Mouse (Mus musculus) liver, embryonic 14.5 days (tissue): ENCODE results near the gene Cldn16. TPM values are rescaled to one million over a fixed set of nuclear protein-coding genes. Genes with fewer than 3 reads are reported as not detected.

Experiments used
- ATAC-seq: fragments of 200-750 bp; cut with Nextera tagmentation; 2 replicates; pipeline ENCODE4 v1.8.0; 2017; ENCODE audit warnings: moderate number of reproducible peaks, mild to moderate bottlenecking, moderate library complexity; ENCODE audit not compliant: insufficient read depth
- DNase-seq, 3 experiments: peaks; one replicate each; pipeline ENCODE4 v3.0.0-alpha.2; 2012 to 2013; ENCODE audit warnings: low read depth in 3 of 3, low spot score in 3 of 3
- H3K27ac ChIP-seq: fragments of 300-500 bp; sonication (generic); 2 replicates; pipeline ENCODE4 v1.5.1; 2014; ENCODE audit warnings: moderate library complexity, mild to moderate bottlenecking, control low read depth, inconsistent platforms
- H3K27me3 ChIP-seq: fragments of 300-500 bp; sonication (generic); 2 replicates; pipeline ENCODE4 v1.6.1; 2014; ENCODE audit warnings: mild to moderate bottlenecking, low read length, moderate library complexity; ENCODE audit not compliant: control insufficient read depth, insufficient read depth
- H3K36me3 ChIP-seq: fragments of 300-500 bp; sonication (generic); replicated peaks from 2 replicates; pipeline ENCODE4 v1.6.1; 2014; ENCODE audit warnings: low read depth; ENCODE audit not compliant: control insufficient read depth, insufficient read depth
- H3K4me1 ChIP-seq, 2 experiments: fragments of 200-500 bp in 1 of 2; fragments of 300-500 bp in 1 of 2; sonication (generic) in 1 of 2; replicated peaks; 2 replicates each; pipeline ENCODE4 v1.6.1; 2012 to 2014; ENCODE audit warnings: antibody characterized with exemption in 1 of 2, inconsistent platforms in 1 of 2, low read length in 1 of 2; ENCODE audit not compliant: control insufficient read depth in 2 of 2, insufficient read depth in 2 of 2
- H3K4me2 ChIP-seq: fragments of 300-500 bp; sonication (generic); 2 replicates; pipeline ENCODE4 v1.6.1; 2014; ENCODE audit warnings: low read depth, mild to moderate bottlenecking, control low read depth, moderate library complexity
- H3K4me3 ChIP-seq, 2 experiments: fragments of 200-500 bp in 1 of 2; fragments of 300-500 bp in 1 of 2; sonication (generic) in 1 of 2; 2 replicates each; pipeline ENCODE4 v1.5.1; 2012 to 2014; ENCODE audit warnings: low read depth in 2 of 2, low read length in 2 of 2, mild to moderate bottlenecking in 2 of 2, control low read depth in 1 of 2, inconsistent platforms in 1 of 2, moderate library complexity in 1 of 2; ENCODE audit not compliant: insufficient read depth in 1 of 2
- H3K9ac ChIP-seq: fragments of 300-500 bp; sonication (generic); replicated peaks from 2 replicates; pipeline ENCODE4 v1.6.1; 2014; ENCODE audit warnings: mild to moderate bottlenecking, control low read depth, moderate library complexity
- H3K9me3 ChIP-seq: fragments of 300-500 bp; sonication (generic); 2 replicates; pipeline ENCODE4 v1.6.1; 2016; ENCODE audit warnings: low read length, mixed read lengths; ENCODE audit not compliant: control insufficient read depth
- CTCF ChIP-seq: IDR thresholded peaks from 2 replicates; pipeline ENCODE4 v1.5.1; 2016; ENCODE audit warnings: antibody characterized with exemption, low read depth, control low read depth
- EP300 ChIP-seq: IDR thresholded peaks from 2 replicates; pipeline ENCODE4 v1.6.1; 2016; ENCODE audit warnings: antibody characterized with exemption, low read depth
- WGBS: fragments of 180-500 bp; shearing (Covaris S2); extraction: QIAGEN DNeasy Blood & Tissue Kit; methylation state at CpG from one replicate; pipeline ENCODE4 v1.1.7; 2014; ENCODE audit not compliant: insufficient replicate concordance; 5-methylcytosine and 5-hydroxymethylcytosine counted together
- polyA plus RNA-seq, 2 experiments: library from polyadenylated mRNA; depleted of rRNA in 1 of 2; stranded (reverse) in 1 of 2; unstranded in 1 of 2; fragments of >200 nt; fragmentation: Nextera tagmentation in 1 of 2; extraction: Ambion mirVana in 1 of 2; gene quantifications; 2 replicates each; pipeline versions ENCODE4 v1.2.1 to v1.2.3; 2012 to 2014

The Cldn16 gene
- polyA plus RNA-seq, 2 experiments: not detected

- Histone ChIP-seq H3K4me2 (no peak overlapping the region), H3K36me3 (no peaks in the 10 kb centered on the region), H3K9ac (no peak overlapping the region), H3K9me3 (no peaks in the 10 kb centered on the region), H3K4me1 (no peaks in the 10 kb centered on the region), H3K27ac (no peak overlapping the region), H3K27me3 (no peaks in the 10 kb centered on the region), H3K4me3 (no peak overlapping the region)
- ATAC-seq: no peak
- TF ChIP-seq EP300: no peak
- TF ChIP-seq CTCF: no peak
- no peak for DNase-seq
- 67% methylated on average over 3 of the region's 3 CpGs for WGBS
Measured at GRCm38 (mm10) chr16:26440031-26440430, 22.9 kb upstream of the Cldn16 start.

GRCm38 (mm10) chr16:26441156-26441555 lies 21.8 kb upstream of the Cldn16 start:
- Histone ChIP-seq H3K4me3 (no peak overlapping the region), H3K27ac (no peak overlapping the region), H3K36me3 (no peaks in the 10 kb centered on the region), H3K4me1 (no peaks in the 10 kb centered on the region), H3K27me3 (no peaks in the 10 kb centered on the region), H3K9me3 (no peaks in the 10 kb centered on the region), H3K9ac (no peak overlapping the region), H3K4me2 (no peak overlapping the region)
- TF ChIP-seq CTCF: no peak
- TF ChIP-seq EP300: no peak
- DNase-seq (no peak), ATAC-seq (no peak)
- 45% methylated on average over 3 of the region's 3 CpGs for WGBS

- Histone ChIP-seq H3K4me3 (no peak overlapping the region), H3K27ac (no peak overlapping the region), H3K4me1 (no peaks in the 10 kb centered on the region), H3K9ac (no peak overlapping the region), H3K27me3 (no peaks in the 10 kb centered on the region), H3K4me2 (no peak overlapping the region), H3K9me3 (no peaks in the 10 kb centered on the region), H3K36me3 (no peaks in the 10 kb centered on the region)
- DNase-seq: no peak
- no peak for ATAC-seq
- TF ChIP-seq EP300 (no peak), CTCF (no peak)
Measured at GRCm38 (mm10) chr16:26444843-26445242, 18.1 kb upstream of the Cldn16 start.

- Histone ChIP-seq H3K4me3 (no peak overlapping the region), H3K4me2 (no peak overlapping the region), H3K27me3 (no peaks in the 10 kb centered on the region), H3K9ac (no peak overlapping the region), H3K36me3 (no peaks in the 10 kb centered on the region), H3K4me1 (no peaks in the 10 kb centered on the region), H3K9me3 (no peaks in the 10 kb centered on the region), H3K27ac (no peak overlapping the region)
- DNase-seq: peak in 1 of 3 experiments; percentile 7
- 48% methylated on average over 2 of the region's 2 CpGs for WGBS
- TF ChIP-seq CTCF: peak; percentile 36; the same call in 1 of the 2 replicates
- TF ChIP-seq EP300: no peak
- ATAC-seq: no peak
Measured at GRCm38 (mm10) chr16:26447594-26447993, 15.3 kb upstream of the Cldn16 start.

- DNase-seq (no peak), ATAC-seq (no peak)
- H3K27ac ChIP-seq: no peak overlapping the region
- H3K36me3 ChIP-seq: no peaks in the 10 kb centered on the region
- no peak for TF ChIP-seq CTCF
- no peak for TF ChIP-seq EP300
- no peaks in the 10 kb centered on the region for H3K4me1 ChIP-seq
- H3K9me3 ChIP-seq: no peaks in the 10 kb centered on the region
- H3K4me3 ChIP-seq: no peak overlapping the region
- no peaks in the 10 kb centered on the region for H3K27me3 ChIP-seq
- no peak overlapping the region for H3K4me2 ChIP-seq
- H3K9ac ChIP-seq: no peak overlapping the region
- 42% methylated on average over 3 of the region's 3 CpGs for WGBS
Measured at GRCm38 (mm10) chr16:26454163-26454562, 8.8 kb upstream of the Cldn16 start.

- 54% methylated on average over 2 of the region's 2 CpGs for WGBS
- no peak overlapping the region for H3K9ac ChIP-seq
- no peak overlapping the region for H3K27ac ChIP-seq
- ATAC-seq (no peak), DNase-seq (no peak)
- TF ChIP-seq CTCF (no peak), EP300 (no peak)
- H3K27me3 ChIP-seq: no peaks in the 10 kb centered on the region
- H3K9me3 ChIP-seq: no peaks in the 10 kb centered on the region
- H3K4me3 ChIP-seq: no peak overlapping the region
- H3K36me3 ChIP-seq: no peaks in the 10 kb centered on the region
- H3K4me1 ChIP-seq: no peaks in the 10 kb centered on the region
- H3K4me2 ChIP-seq: no peak overlapping the region
Measured at GRCm38 (mm10) chr16:26456182-26456581, 6.8 kb upstream of the Cldn16 start.
